Mouse (Mus musculus) cortical plate, adult 2 months (tissue): Measurements from ENCODE around the gene Gm5431.

Source experiments
- CTCF ChIP-seq: fragments of 200-500 bp; IDR thresholded peaks from 2 replicates; pipeline ENCODE4 v1.5.1; 2011; ENCODE audit warnings: mild to moderate bottlenecking, control low read depth, low read length; ENCODE audit not compliant: insufficient read depth; ENCODE audit errors: extremely low read depth
- POLR2A ChIP-seq: fragments of 200-500 bp; IDR thresholded peaks from 2 replicates; pipeline ENCODE4 v1.6.1; 2011; ENCODE audit warnings: mild to moderate bottlenecking, low read length, control low read depth; ENCODE audit not compliant: insufficient read depth; ENCODE audit errors: extremely low read depth

DNA sequence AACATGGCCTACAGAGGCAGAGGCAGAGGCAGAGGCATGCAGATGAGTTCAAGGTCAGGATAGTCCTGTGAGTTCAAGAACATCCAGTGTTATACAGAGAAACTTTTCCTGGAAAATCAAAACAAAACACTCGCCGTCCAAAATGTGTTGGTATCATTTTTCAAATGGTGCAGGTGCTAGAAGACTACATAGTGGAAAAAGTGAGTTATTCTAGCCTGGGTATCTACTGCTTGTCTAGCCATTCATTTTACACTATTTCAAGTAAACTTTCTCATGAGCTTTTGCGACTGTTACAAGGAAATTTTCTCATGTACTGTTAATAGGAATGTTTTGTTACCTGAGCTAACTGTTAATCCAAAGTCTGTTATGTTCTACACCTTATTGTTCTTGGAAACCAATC, 16.4 kb upstream of the Gm5431 start:
- no peak for TF ChIP-seq POLR2A
- no peak for TF ChIP-seq CTCF
